Mouse (Mus musculus): ENCODE data around the gene Hmga2. TPM values are rescaled to one million over a fixed set of nuclear protein-coding genes. Genes with fewer than 3 reads are reported as not detected.
A peak's percentile ranks its signal among the peaks of the same experiment; 100 is the strongest.

The Hmga2 gene
- polyA plus RNA-seq, 1 experiment from 2014 or later = 2.6 TPM

GRCm38 (mm10) chr10:120402966-120403365 lies 73.3 kb downstream of the Hmga2 start:
- 0 out of 2 replicates have a peak, but pooled peaks cover 1% of the 10 kb centered on the region for H3K27me3 ChIP-seq
- H3K9ac ChIP-seq = no peak overlapping the region
- no peaks in the 10 kb centered on the region for H3K9me3 ChIP-seq
- no peaks in the 10 kb centered on the region for H3K36me3 ChIP-seq
- ATAC-seq (ENCODE audit: low FRiP score, low read depth) = no peak
- H3K27ac ChIP-seq (replicated peaks) = no peak overlapping the region
- no peaks in the 10 kb centered on the region; the same call in 1 of the 2 replicates for H3K4me1 ChIP-seq (replicated peaks)
- H3K4me2 ChIP-seq = no peak overlapping the region
- WGBS = 58% methylated on average over 5 of the region's 5 CpGs
- no peak overlapping the region for H3K4me3 ChIP-seq

- Histone ChIP-seq H3K27ac (replicated peaks) (no peak overlapping the region), H3K4me1 (replicated peaks) (no peaks in the 10 kb centered on the region; the same call in 1 of the 2 replicates), H3K9ac (no peak overlapping the region), H3K4me3 (no peak overlapping the region), H3K9me3 (no peaks in the 10 kb centered on the region), H3K4me2 (no peak overlapping the region), H3K27me3 (0 out of 2 replicates have a peak, but pooled peaks cover 5% of the 10 kb centered on the region), H3K36me3 (no peaks in the 10 kb centered on the region)
- WGBS = 44% methylated on average over 8 of the region's 8 CpGs
- ATAC-seq (ENCODE audit: low FRiP score, low read depth) = no peak
Measured at GRCm38 (mm10) chr10:120401787-120402186, 74.5 kb downstream of the Hmga2 start.

- ATAC-seq (ENCODE audit: low FRiP score, low read depth) = no peak
Measured at GRCm38 (mm10) chr10:120399846-120400510, 76.3 kb downstream of the Hmga2 start.

GRCm38 (mm10) chr10:120398745-120399144 lies 77.5 kb downstream of the Hmga2 start:
- H3K4me3 ChIP-seq = no peak overlapping the region
- no peaks in the 10 kb centered on the region for H3K4me1 ChIP-seq (replicated peaks)
- H3K27ac ChIP-seq (replicated peaks) = no peak overlapping the region
- 0 out of 2 replicates have a peak, but pooled peaks cover 5% of the 10 kb centered on the region for H3K27me3 ChIP-seq
- H3K9ac ChIP-seq = no peak overlapping the region
- H3K36me3 ChIP-seq = no peaks in the 10 kb centered on the region
- ATAC-seq (ENCODE audit: low FRiP score, low read depth) = no peak
- WGBS = 63% methylated on average over 6 of the region's 6 CpGs
- no peak overlapping the region for H3K4me2 ChIP-seq
- no peaks in the 10 kb centered on the region for H3K9me3 ChIP-seq

More at GRCm38 (mm10) chr10:120399846-120400510, 76.3 kb downstream of the Hmga2 start:
- Histone ChIP-seq H3K9ac (no peak overlapping the region), H3K4me2 (no peak overlapping the region), H3K27me3 (0 out of 2 replicates have a peak, but pooled peaks cover 5% of the 10 kb centered on the region), H3K9me3 (no peaks in the 10 kb centered on the region), H3K4me1 (replicated peaks) (no peaks in the 10 kb centered on the region), H3K27ac (replicated peaks) (no peak overlapping the region), H3K4me3 (no peak overlapping the region), H3K36me3 (no peaks in the 10 kb centered on the region)
- WGBS = 80% methylated on average over 9 of the region's 9 CpGs

- ATAC-seq (ENCODE audit: low FRiP score, low read depth) = no peak
Measured at GRCm38 (mm10) chr10:120397211-120397631, 79.0 kb downstream of the Hmga2 start.

GRCm38 (mm10) chr10:120395550-120395949 lies 80.7 kb downstream of the Hmga2 start:
- Histone ChIP-seq H3K36me3 (no peaks in the 10 kb centered on the region), H3K9me3 (no peaks in the 10 kb centered on the region), H3K4me1 (replicated peaks) (peaks cover 17% of the 10 kb centered on the region), H3K9ac (no peak overlapping the region), H3K27ac (replicated peaks) (no peak overlapping the region), H3K4me2 (no peak overlapping the region), H3K27me3 (peaks cover 12% of the 10 kb centered on the region; the same call in 1 of the 2 replicates), H3K4me3 (no peak overlapping the region)
- no peak for ATAC-seq (ENCODE audit: low FRiP score, low read depth)
- 61% methylated on average over 6 of the region's 6 CpGs for WGBS

More at GRCm38 (mm10) chr10:120397211-120397631, 79.0 kb downstream of the Hmga2 start:
- Histone ChIP-seq H3K4me2 (no peak overlapping the region), H3K36me3 (no peaks in the 10 kb centered on the region), H3K9me3 (no peaks in the 10 kb centered on the region), H3K4me3 (no peak overlapping the region), H3K27ac (replicated peaks) (no peak overlapping the region), H3K4me1 (replicated peaks) (peaks cover 3% of the 10 kb centered on the region), H3K9ac (no peak overlapping the region), H3K27me3 (peaks cover 9% of the 10 kb centered on the region; the same call in 1 of the 2 replicates)
- 79% methylated on average over 17 of the region's 17 CpGs for WGBS

GRCm38 (mm10) chr10:120394740-120395139 lies 81.5 kb downstream of the Hmga2 start:
- Histone ChIP-seq H3K4me3 (no peak overlapping the region), H3K36me3 (no peaks in the 10 kb centered on the region), H3K27ac (replicated peaks) (no peak overlapping the region), H3K4me1 (replicated peaks) (peaks cover 17% of the 10 kb centered on the region), H3K4me2 (no peak overlapping the region), H3K9me3 (no peaks in the 10 kb centered on the region), H3K9ac (no peak overlapping the region), H3K27me3 (peaks cover 12% of the 10 kb centered on the region)
- WGBS = 89% methylated on average over 9 of the region's 9 CpGs
- ATAC-seq (ENCODE audit: low FRiP score, low read depth) = no peak

- no peaks in the 10 kb centered on the region for H3K9me3 ChIP-seq
- H3K36me3 ChIP-seq = no peaks in the 10 kb centered on the region
- 38% methylated on average over 14 of the region's 14 CpGs for WGBS
- H3K27ac ChIP-seq (replicated peaks) = no peak overlapping the region
- peaks cover 28% of the 10 kb centered on the region for H3K4me1 ChIP-seq (replicated peaks)
- H3K4me3 ChIP-seq = no peak overlapping the region
- H3K4me2 ChIP-seq = no peak overlapping the region
- H3K27me3 ChIP-seq = peaks cover 10% of the 10 kb centered on the region
- H3K9ac ChIP-seq = no peak overlapping the region
- ATAC-seq (ENCODE audit: low FRiP score, low read depth) = no peak
Measured at GRCm38 (mm10) chr10:120391971-120392716, 84.1 kb downstream of the Hmga2 start.

- H3K4me3 ChIP-seq = no peak overlapping the region
- no peak overlapping the region for H3K9ac ChIP-seq
- H3K4me1 ChIP-seq (replicated peaks) = peaks cover 28% of the 10 kb centered on the region
- no peak for ATAC-seq (ENCODE audit: low FRiP score, low read depth)
- peak overlapping the region; percentile 33 for H3K4me2 ChIP-seq
- WGBS = 17% methylated on average over 28 of the region's 28 CpGs
- H3K36me3 ChIP-seq = no peaks in the 10 kb centered on the region
- peaks cover 10% of the 10 kb centered on the region for H3K27me3 ChIP-seq
- H3K9me3 ChIP-seq = no peaks in the 10 kb centered on the region
- no peak overlapping the region for H3K27ac ChIP-seq (replicated peaks)
Measured at GRCm38 (mm10) chr10:120390912-120391835, 85.1 kb downstream of the Hmga2 start.

- peaks cover 13% of the 10 kb centered on the region for H3K27me3 ChIP-seq
- H3K9ac ChIP-seq = no peak overlapping the region
- ATAC-seq (ENCODE audit: low FRiP score, low read depth) = no peak
- no peak overlapping the region for H3K4me2 ChIP-seq
- no peaks in the 10 kb centered on the region for H3K9me3 ChIP-seq
- H3K4me3 ChIP-seq = no peak overlapping the region
- peaks cover 39% of the 10 kb centered on the region for H3K4me1 ChIP-seq (replicated peaks)
- no peaks in the 10 kb centered on the region for H3K36me3 ChIP-seq
- WGBS = 65% methylated on average over 6 of the region's 6 CpGs
- H3K27ac ChIP-seq (replicated peaks) = no peak overlapping the region
Measured at GRCm38 (mm10) chr10:120389707-120390106, 86.6 kb downstream of the Hmga2 start.

GRCm38 (mm10) chr10:120388966-120389365 lies 87.3 kb downstream of the Hmga2 start:
- no peak overlapping the region for H3K4me3 ChIP-seq
- no peaks in the 10 kb centered on the region for H3K9me3 ChIP-seq
- H3K4me2 ChIP-seq = no peak overlapping the region
- no peak for ATAC-seq (ENCODE audit: low FRiP score, low read depth)
- H3K27me3 ChIP-seq = peaks cover 15% of the 10 kb centered on the region
- H3K27ac ChIP-seq (replicated peaks) = peak overlapping the region; percentile 3; the same call in 1 of the 2 replicates
- H3K36me3 ChIP-seq = no peaks in the 10 kb centered on the region
- 20% methylated on average over 10 of the region's 10 CpGs for WGBS
- no peak overlapping the region for H3K9ac ChIP-seq
- peaks cover 45% of the 10 kb centered on the region for H3K4me1 ChIP-seq (replicated peaks)
